Mouse (Mus musculus) erythroblast, embryonic 14.5 days (primary cell): ENCODE results near the gene Sertad4. TPM values are rescaled to one million over a fixed set of nuclear protein-coding genes. Genes with fewer than 3 reads are reported as not detected.

Source experiments
- H3K27me3 ChIP-seq: 2 replicates; pipeline ENCODE4 v1.6.1; 2012; ENCODE audit warnings: inconsistent platforms; ENCODE audit not compliant: control insufficient read depth
- H3K36me3 ChIP-seq: 2 replicates; pipeline ENCODE4 v1.6.1; 2012; ENCODE audit warnings: mild to moderate bottlenecking, inconsistent platforms; ENCODE audit not compliant: control insufficient read depth
- H3K4me1 ChIP-seq: 2 replicates; pipeline ENCODE4 v1.6.1; 2012; ENCODE audit warnings: inconsistent platforms; ENCODE audit not compliant: control insufficient read depth
- H3K4me3 ChIP-seq: replicated peaks from 2 replicates; pipeline ENCODE3; 2012; ENCODE audit warnings: moderate library complexity, mild to moderate bottlenecking, inconsistent platforms
- H3K9me3 ChIP-seq: 2 replicates; pipeline ENCODE4 v1.6.1; 2012; ENCODE audit warnings: low read length, inconsistent platforms, mixed read lengths; ENCODE audit not compliant: control insufficient read depth
- GATA1 ChIP-seq: IDR thresholded peaks from 2 replicates; pipeline ENCODE4 v1.6.1; 2012; ENCODE audit warnings: low read length, inconsistent platforms, mixed read lengths
- TAL1 ChIP-seq: IDR thresholded peaks from 3 replicates; pipeline ENCODE4 v1.6.1; 2012; ENCODE audit warnings: low read length, inconsistent platforms, mixed read lengths
- polyA plus RNA-seq: library from polyadenylated mRNA; stranded (reverse); fragments of >175 nt; gene quantifications from 2 replicates; pipeline ENCODE4 v1.2.3, GENCODE M21; 2012

Gene Sertad4
- polyA plus RNA-seq, 1 experiment, result 0.19 TPM

DNA sequence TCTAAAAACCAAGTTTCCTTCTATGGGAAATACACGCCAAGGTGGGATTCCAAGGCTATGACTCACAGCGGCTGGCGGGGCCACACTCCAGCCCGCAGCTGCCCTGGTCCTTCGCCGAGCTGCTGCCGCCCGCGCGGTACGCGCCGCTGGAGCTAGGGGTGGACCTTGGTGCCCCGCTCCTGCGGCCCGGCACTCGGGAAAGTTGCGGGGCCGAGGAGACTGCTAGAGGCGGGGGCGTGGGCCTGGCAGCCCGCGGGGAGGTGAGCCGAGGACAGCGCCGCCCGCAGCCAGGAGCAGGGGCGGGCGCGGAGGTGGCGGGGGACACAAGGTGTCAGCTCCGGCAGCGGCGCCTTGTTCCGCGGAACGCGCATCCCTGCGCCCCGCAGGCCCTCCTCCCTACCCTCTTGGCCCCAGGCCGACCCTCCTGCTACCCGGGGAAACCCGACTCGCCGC lies 711 bp downstream of the Sertad4 start:
- H3K4me1 ChIP-seq, result no peaks in the 10 kb centered on the region
- no peaks in the 10 kb centered on the region for H3K9me3 ChIP-seq
- H3K27me3 ChIP-seq, result peaks cover 81% of the 10 kb centered on the region
- H3K36me3 ChIP-seq, result no peaks in the 10 kb centered on the region
- TF ChIP-seq GATA1 (no peak), TAL1 (no peak)
- peak overlapping the region; percentile 26 for H3K4me3 ChIP-seq

DNA sequence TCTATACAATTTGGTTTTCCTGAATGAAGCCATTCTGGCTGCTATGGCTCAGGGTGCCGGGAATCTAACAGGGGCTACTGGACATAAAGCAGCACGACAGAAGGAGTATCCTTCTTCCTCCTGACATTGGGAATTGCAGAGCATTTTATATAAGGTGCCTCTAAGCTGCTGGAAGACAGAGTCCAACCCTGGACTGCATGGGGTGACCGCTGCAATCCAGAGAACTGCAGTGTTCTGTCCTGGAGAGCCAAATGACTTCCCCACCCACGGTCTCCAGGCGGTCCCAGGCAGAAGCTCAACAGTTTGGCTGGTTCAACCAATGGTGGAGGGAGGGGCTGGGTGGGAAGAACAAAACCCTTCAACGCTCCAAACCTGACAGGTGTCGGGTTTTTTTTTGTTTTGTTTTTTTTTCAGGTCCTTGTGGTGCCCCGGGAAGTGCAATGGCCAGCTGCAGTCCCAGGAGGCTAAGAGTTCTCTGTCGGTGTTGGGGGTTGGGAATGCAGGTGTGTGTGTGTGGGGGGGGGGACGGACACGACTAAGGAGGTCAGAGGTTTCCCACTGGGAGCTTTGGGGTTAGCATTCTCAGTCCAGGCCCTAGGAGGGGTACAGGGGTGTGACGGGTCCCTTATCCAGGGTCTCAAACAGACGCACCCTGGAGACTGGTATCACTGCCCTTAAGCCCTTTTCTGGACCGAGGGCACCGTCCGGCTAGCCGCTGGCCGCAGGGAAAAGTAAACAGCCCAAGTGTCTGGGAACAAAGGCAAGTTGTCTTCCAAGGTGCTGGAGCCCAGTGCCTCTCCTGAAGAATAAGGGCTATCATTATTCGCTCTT lies 1.4 kb downstream of the Sertad4 start:
- no peaks in the 10 kb centered on the region for H3K36me3 ChIP-seq
- H3K4me1 ChIP-seq, result no peaks in the 10 kb centered on the region
- H3K4me3 ChIP-seq, result no peak overlapping the region
- H3K9me3 ChIP-seq, result no peaks in the 10 kb centered on the region
- H3K27me3 ChIP-seq, result peaks cover 86% of the 10 kb centered on the region
- TF ChIP-seq TAL1, result no peak
- no peak for TF ChIP-seq GATA1

DNA sequence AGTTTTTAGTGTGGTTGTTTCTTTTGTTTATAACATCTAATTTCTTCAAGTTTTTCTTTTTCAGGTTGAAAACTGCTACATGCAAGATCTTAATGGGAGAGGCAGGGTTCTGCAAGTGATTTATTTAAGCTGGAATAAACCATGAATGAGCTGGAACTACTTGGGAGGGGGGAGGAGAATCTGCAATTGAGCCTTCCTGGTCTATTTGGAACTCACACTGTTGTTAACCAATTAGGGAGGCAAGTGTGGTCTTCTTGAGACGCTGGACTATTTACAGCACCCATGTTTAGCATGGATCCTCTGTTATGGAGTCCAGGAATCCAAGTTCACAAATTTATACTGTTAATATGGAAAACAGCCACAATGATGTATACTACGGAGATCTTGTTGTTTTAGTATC lies 2.1 kb downstream of the Sertad4 start:
- Histone ChIP-seq H3K27me3 (peaks cover 93% of the 10 kb centered on the region), H3K9me3 (no peaks in the 10 kb centered on the region), H3K36me3 (no peaks in the 10 kb centered on the region), H3K4me1 (no peaks in the 10 kb centered on the region), H3K4me3 (no peak overlapping the region)
- no peak for TF ChIP-seq TAL1
- no peak for TF ChIP-seq GATA1

- TF ChIP-seq GATA1, result no peak
- TF ChIP-seq TAL1, result no peak
- no peaks in the 10 kb centered on the region for H3K4me1 ChIP-seq
- H3K9me3 ChIP-seq, result no peaks in the 10 kb centered on the region
- H3K4me3 ChIP-seq, result no peak overlapping the region
- H3K27me3 ChIP-seq, result peaks cover 80% of the 10 kb centered on the region
- H3K36me3 ChIP-seq, result no peaks in the 10 kb centered on the region
These were observed 3.5 kb downstream of the Sertad4 start for GRCm38 (mm10) chr1:192852047-192852446.

DNA sequence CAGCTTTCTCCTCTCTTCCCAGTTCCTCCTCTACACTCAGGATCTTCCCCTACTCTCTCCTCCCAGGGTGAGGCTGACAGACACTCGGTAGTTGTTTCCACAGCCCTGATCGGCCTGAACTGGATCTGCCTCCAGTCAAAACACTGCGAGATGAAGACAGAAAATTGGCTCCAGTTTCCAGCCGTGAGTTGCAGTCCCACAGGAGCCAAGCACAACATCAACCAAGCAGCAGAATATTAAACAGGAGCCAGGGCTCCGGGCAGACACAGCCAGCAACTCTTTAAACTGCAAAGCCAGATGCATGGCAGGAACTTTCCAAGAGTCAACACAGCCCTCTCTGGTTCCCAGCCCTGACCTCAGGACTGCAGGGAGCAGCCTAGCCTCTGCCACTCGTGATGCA lies 3.9 kb downstream of the Sertad4 start:
- Histone ChIP-seq H3K4me1 (no peaks in the 10 kb centered on the region), H3K9me3 (no peaks in the 10 kb centered on the region), H3K4me3 (no peak overlapping the region), H3K36me3 (no peaks in the 10 kb centered on the region), H3K27me3 (peaks cover 76% of the 10 kb centered on the region)
- TF ChIP-seq TAL1 (no peak), GATA1 (no peak)

DNA sequence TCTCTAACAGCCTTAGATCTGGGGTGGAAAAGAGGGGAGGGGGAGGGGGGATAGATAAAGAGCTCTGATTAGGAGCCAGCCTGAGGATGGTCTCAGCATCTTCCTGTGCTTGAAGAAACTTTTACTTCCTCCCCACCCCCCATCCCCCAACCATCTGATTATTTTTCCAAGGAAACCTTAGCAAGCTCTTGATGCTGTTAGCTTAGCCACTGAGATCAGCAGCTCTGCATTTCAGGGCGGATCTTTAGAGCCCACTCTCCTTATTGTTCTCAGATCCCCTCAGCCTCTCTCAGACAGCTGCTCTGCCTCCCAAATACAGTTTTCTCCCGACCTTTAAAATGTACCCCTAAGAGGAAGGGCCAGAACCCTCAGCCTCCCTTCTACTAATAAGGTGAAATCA lies 4.4 kb downstream of the Sertad4 start:
- H3K27me3 ChIP-seq, result peaks cover 71% of the 10 kb centered on the region
- H3K9me3 ChIP-seq, result no peaks in the 10 kb centered on the region
- no peak for TF ChIP-seq GATA1
- no peak for TF ChIP-seq TAL1
- H3K4me3 ChIP-seq, result no peak overlapping the region
- H3K36me3 ChIP-seq, result no peaks in the 10 kb centered on the region
- H3K4me1 ChIP-seq, result no peaks in the 10 kb centered on the region

DNA sequence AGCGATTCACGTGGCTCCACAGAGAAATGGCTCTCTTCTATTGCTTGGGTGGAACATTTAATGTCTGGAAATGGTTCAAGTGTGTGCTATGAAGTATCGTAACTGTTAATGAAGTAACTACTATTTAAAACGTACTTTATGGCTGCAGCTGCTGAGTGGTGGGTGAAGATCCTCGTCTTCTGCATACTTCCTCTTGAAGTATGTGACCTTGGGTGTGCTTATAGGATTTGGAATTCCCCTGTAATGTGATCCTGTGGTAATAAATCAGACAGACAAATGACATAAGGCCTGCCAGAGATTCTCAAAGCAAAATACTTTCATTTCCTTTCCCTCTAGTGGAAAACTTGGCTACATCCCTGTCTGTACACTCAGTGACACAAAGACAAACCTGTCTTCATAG lies 5.9 kb downstream of the Sertad4 start:
- H3K4me3 ChIP-seq, result no peak overlapping the region
- no peaks in the 10 kb centered on the region for H3K9me3 ChIP-seq
- H3K4me1 ChIP-seq, result no peaks in the 10 kb centered on the region
- no peaks in the 10 kb centered on the region for H3K36me3 ChIP-seq
- H3K27me3 ChIP-seq, result peaks cover 56% of the 10 kb centered on the region
- TF ChIP-seq TAL1, result no peak
- no peak for TF ChIP-seq GATA1

GRCm38 (mm10) chr1:192847254-192847653 lies 8.3 kb downstream of the Sertad4 start:
- Histone ChIP-seq H3K4me3 (no peak overlapping the region), H3K4me1 (no peaks in the 10 kb centered on the region), H3K27me3 (peaks cover 32% of the 10 kb centered on the region), H3K36me3 (no peaks in the 10 kb centered on the region), H3K9me3 (no peaks in the 10 kb centered on the region)
- TF ChIP-seq TAL1, result no peak
- TF ChIP-seq GATA1, result no peak

DNA sequence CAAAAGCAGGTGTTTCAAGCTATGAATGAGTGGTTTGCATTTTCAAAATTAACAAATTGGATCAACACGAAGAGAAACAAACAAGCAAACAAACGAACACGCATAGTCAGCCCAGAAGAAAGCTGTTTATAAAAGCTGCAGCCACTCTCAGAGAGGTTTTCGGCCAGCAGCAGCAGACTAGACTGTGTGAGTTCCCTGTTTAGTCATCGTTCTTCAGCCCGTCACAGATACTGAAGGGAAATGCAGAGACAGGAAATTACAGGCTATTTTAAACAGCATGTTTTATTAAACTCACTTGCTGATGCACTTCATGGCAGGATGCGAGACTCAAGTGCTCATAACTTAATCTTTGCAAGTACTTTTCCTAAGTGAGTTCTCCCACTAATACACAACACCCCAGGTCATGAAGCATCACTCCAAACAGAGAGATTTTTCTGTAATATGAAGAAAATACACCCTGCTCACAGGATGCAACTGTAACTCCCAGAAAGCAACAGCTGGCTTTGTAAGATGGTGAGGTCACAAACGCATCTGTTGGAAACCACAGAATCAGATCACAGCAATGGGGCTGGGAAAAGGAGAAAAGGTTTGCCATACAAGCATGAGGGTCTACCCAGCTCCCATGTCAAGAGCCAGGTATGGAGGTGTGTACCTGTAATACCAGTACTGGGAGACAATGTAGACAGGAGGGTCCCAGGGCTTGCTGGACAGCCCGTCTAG lies 14.3 kb downstream of the Sertad4 start:
- Histone ChIP-seq H3K9me3 (no peaks in the 10 kb centered on the region), H3K4me1 (no peaks in the 10 kb centered on the region), H3K27me3 (peaks cover 9% of the 10 kb centered on the region), H3K4me3 (no peak overlapping the region), H3K36me3 (no peaks in the 10 kb centered on the region)
- TF ChIP-seq TAL1 (no peak), GATA1 (no peak)
